Mouse (Mus musculus) bone marrow macrophage, adult 2 months (primary cell): ENCODE measurements around the gene Fkbp10.

Experiments
- CTCF ChIP-seq: IDR thresholded peaks from 2 replicates; pipeline ENCODE4 v1.5.1; 2012; ENCODE audit warnings: low read depth, mild to moderate bottlenecking, low read length, moderate library complexity
- POLR2A ChIP-seq: IDR thresholded peaks from 2 replicates; pipeline ENCODE4 v1.6.1; 2012; ENCODE audit warnings: mild to moderate bottlenecking, low read depth, low read length, borderline replicate concordance

- no peak for TF ChIP-seq CTCF
- no peak for TF ChIP-seq POLR2A
These were observed 20.3 kb upstream of the Fkbp10 start for GRCm38 (mm10) chr11:100395200-100395599.
